Mouse (Mus musculus) neural tube, embryonic 11.5 days (tissue): ENCODE measurements around the gene Mok. TPM values are rescaled to one million over a fixed set of nuclear protein-coding genes. Genes with fewer than 3 reads are reported as not detected.

Experiments used
- polyA plus RNA-seq: library from polyadenylated mRNA; unstranded; fragments of >200 nt; fragmentation: Nextera tagmentation; extraction: Ambion mirVana; gene quantifications from 2 replicates; pipeline ENCODE4 v1.2.1, GENCODE M21; 2014

Gene Mok
- polyA plus RNA-seq, 1 experiment from 2014 or later = 11.3 TPM

Other genes with a start within 250 kb of the Mok start
- 88.0 and 101 TPM in 2 replicates for gene Dync1h1, start 239.5 kb downstream of the Mok start, polyA plus RNA-seq
- gene 1700001K19Rik, start 158.3 kb downstream of the Mok start, polyA plus RNA-seq = not detected in 2 replicates
- 1,365 and 1,445 TPM in 2 replicates for gene Hsp90aa1, start 138.2 kb downstream of the Mok start, polyA plus RNA-seq
- gene Wdr20, start 103.0 kb downstream of the Mok start, polyA plus RNA-seq = 23.6 and 26.2 TPM in 2 replicates
- 3.0 and 3.7 TPM in 2 replicates for gene Zfp839, start 9.3 kb upstream of the Mok start, polyA plus RNA-seq
- gene Cinp, start 48.2 kb upstream of the Mok start, polyA plus RNA-seq = 76.2 and 85.3 TPM in 2 replicates
- 5.5 and 6.1 TPM in 2 replicates for gene Tecpr2, start 48.3 kb upstream of the Mok start, polyA plus RNA-seq
- gene Ankrd9, start 138.1 kb upstream of the Mok start, polyA plus RNA-seq = 9.6 and 12.1 TPM in 2 replicates
- 15.3 and 16.1 TPM in 2 replicates for gene Rcor1, start 198.4 kb upstream of the Mok start, polyA plus RNA-seq